Mouse (Mus musculus) C2C12 (cell line): ENCODE results near the gene Dok5. TPM values are rescaled to one million over a fixed set of nuclear protein-coding genes. Genes with fewer than 3 reads are reported as not detected.

ENCODE experiments used
- H3K27me3 ChIP-seq: one replicate; pipeline ENCODE4 v1.6.1; 2011; ENCODE audit not compliant: control insufficient read depth, insufficient read depth, insufficient read length
- H3K36me3 ChIP-seq: one replicate; pipeline ENCODE4 v1.6.1; 2011; ENCODE audit not compliant: control insufficient read depth, insufficient read depth
- H3K4me3 ChIP-seq: one replicate; pipeline ENCODE4 v1.5.1; 2011; ENCODE audit warnings: mild to moderate bottlenecking, control low read depth; ENCODE audit not compliant: poor library complexity, insufficient read depth, severe bottlenecking
- H3K79me2 ChIP-seq: one replicate; pipeline ENCODE4 v1.6.1; 2011; ENCODE audit not compliant: control insufficient read depth, insufficient read depth
- H3K79me3 ChIP-seq: one replicate; pipeline ENCODE4 v1.6.1; 2011; ENCODE audit warnings: low read depth, control low read depth
- H3ac ChIP-seq: one replicate; pipeline ENCODE3; 2011; ENCODE audit warnings: low read depth; ENCODE audit not compliant: control insufficient read depth, insufficient read length
- CEBPB ChIP-seq: IDR thresholded peaks from one replicate; pipeline ENCODE4 v1.6.1; 2011; ENCODE audit warnings: low read depth, mild to moderate bottlenecking, control low read depth, moderate library complexity
- CTCF ChIP-seq: IDR thresholded peaks from one replicate; pipeline ENCODE4 v1.5.1; 2011; ENCODE audit not compliant: control insufficient read depth, insufficient read depth, insufficient read length
- FOSL1 ChIP-seq: IDR thresholded peaks from one replicate; pipeline ENCODE4 v1.8.0; 2011; ENCODE audit warnings: mild to moderate bottlenecking, low read length; ENCODE audit not compliant: poor library complexity, insufficient read depth, severe bottlenecking
- MAX ChIP-seq: IDR thresholded peaks from one replicate; pipeline ENCODE4 v1.6.1; 2011; ENCODE audit warnings: mild to moderate bottlenecking, control low read depth
- MYOD1 ChIP-seq: IDR thresholded peaks from one replicate; pipeline ENCODE4 v1.6.1; 2011; ENCODE audit warnings: low read depth; ENCODE audit not compliant: control insufficient read depth, insufficient read length
- MYOG ChIP-seq: IDR thresholded peaks from one replicate; pipeline ENCODE4 v1.6.1; 2011; ENCODE audit not compliant: control insufficient read depth, insufficient read length; ENCODE audit errors: extremely low read depth
- USF1 ChIP-seq: IDR thresholded peaks from one replicate; pipeline ENCODE4 v1.6.1; 2011; ENCODE audit warnings: low read depth, mild to moderate bottlenecking, control low read depth, moderate library complexity
- long read RNA-seq, 2 experiments: library from polyadenylated mRNA; unstranded; transcript quantifications; one replicate each; pipeline ENCODE4 v2.0.0; 2019 to 2020
- polyA plus RNA-seq: library from polyadenylated mRNA; unstranded; fragments of >200 nt; fragmentation: generic; extraction: Trizol; gene quantifications from one replicate; pipeline ENCODE4 v1.2.1, GENCODE M21; 2012; ENCODE audit warnings: missing spikeins

Gene Dok5
- polyA plus RNA-seq = not detected
- long read RNA-seq, experiment 1 = 0 reads
- long read RNA-seq, experiment 2 = 0 reads

- no peak within 1 kb of the TSS for H3K4me3 ChIP-seq
- TF ChIP-seq MAX = no peak
- TF ChIP-seq MYOD1 = no peak
- TF ChIP-seq MYOG = no peak
- TF ChIP-seq CTCF = no peak
- no peak for TF ChIP-seq CEBPB
- no peak for TF ChIP-seq FOSL1
These were observed at the start of gene Dok5 for GRCm38 (mm10) chr2:170731632-170732561. TSS of gene Dok5 (plus strand) at chr2:170731807.

GRCm38 (mm10) chr2:170683385-170683784 lies 48.2 kb upstream of the Dok5 start:
- no peak for TF ChIP-seq CTCF
- TF ChIP-seq MYOD1 = no peak
- no peak for TF ChIP-seq MYOG
- TF ChIP-seq MAX = no peak
- TF ChIP-seq USF1 = no peak
- no peak for TF ChIP-seq CEBPB
- TF ChIP-seq FOSL1 = no peak
- Histone ChIP-seq H3K36me3 (no peaks in the 10 kb centered on the region), H3K4me3 (no peak overlapping the region), H3ac (no peak overlapping the region), H3K27me3 (no peaks in the 10 kb centered on the region), H3K79me3 (no peaks in the 10 kb centered on the region), H3K79me2 (no peaks in the 10 kb centered on the region)

More at GRCm38 (mm10) chr2:170731632-170732561, at the start of gene Dok5:
- Histone ChIP-seq H3K27me3 (no peaks in the 10 kb centered on the region), H3K79me2 (no peaks in the 10 kb centered on the region), H3K79me3 (no peaks in the 10 kb centered on the region), H3K36me3 (no peaks in the 10 kb centered on the region), H3ac (no peak within 1 kb of the TSS)

- Histone ChIP-seq H3ac (no peak overlapping the region), H3K27me3 (no peaks in the 10 kb centered on the region), H3K79me2 (no peaks in the 10 kb centered on the region), H3K4me3 (no peak overlapping the region), H3K36me3 (no peaks in the 10 kb centered on the region), H3K79me3 (no peaks in the 10 kb centered on the region)
- TF ChIP-seq USF1 (no peak), MAX (no peak)
These were observed 36.3 kb upstream of the Dok5 start for GRCm38 (mm10) chr2:170695071-170695936.

GRCm38 (mm10) chr2:170695937-170696510 lies 35.6 kb upstream of the Dok5 start:
- Histone ChIP-seq H3K27me3 (no peaks in the 10 kb centered on the region), H3ac (no peak overlapping the region), H3K79me2 (no peaks in the 10 kb centered on the region), H3K79me3 (no peaks in the 10 kb centered on the region), H3K4me3 (no peak overlapping the region), H3K36me3 (no peaks in the 10 kb centered on the region)
- TF ChIP-seq USF1 = no peak
- TF ChIP-seq MYOD1 = no peak
- no peak for TF ChIP-seq FOSL1
- TF ChIP-seq MYOG = no peak
- TF ChIP-seq CEBPB = no peak
- TF ChIP-seq CTCF = no peak
- no peak for TF ChIP-seq MAX

- Histone ChIP-seq H3K4me3 (no peak overlapping the region), H3ac (no peak overlapping the region), H3K36me3 (no peaks in the 10 kb centered on the region), H3K27me3 (no peaks in the 10 kb centered on the region), H3K79me3 (no peaks in the 10 kb centered on the region), H3K79me2 (no peaks in the 10 kb centered on the region)
- no peak for TF ChIP-seq FOSL1
- TF ChIP-seq CEBPB = no peak
- TF ChIP-seq MYOG = no peak
- no peak for TF ChIP-seq CTCF
- no peak for TF ChIP-seq MAX
- TF ChIP-seq MYOD1 = no peak
- no peak for TF ChIP-seq USF1
These were observed 31.1 kb upstream of the Dok5 start for GRCm38 (mm10) chr2:170700471-170700870.
